Mouse (Mus musculus) hindbrain, embryonic 11.5 days (tissue): ENCODE measurements around the gene Sema3b. TPM values are rescaled to one million over a fixed set of nuclear protein-coding genes. Genes with fewer than 3 reads are reported as not detected.

Experiments used
- ATAC-seq: fragments of 200-750 bp; cut with Nextera tagmentation; 2 replicates; pipeline ENCODE4 v1.8.0; 2017; ENCODE audit warnings: mild to moderate bottlenecking, moderate TSS enrichment, moderate library complexity; ENCODE audit not compliant: low FRiP score
- DNase-seq: peaks from one replicate; pipeline ENCODE4 v3.0.0-alpha.2; 2015; ENCODE audit warnings: low spot score
- H3K27ac ChIP-seq: fragments of 300-500 bp; sonication (generic); 2 replicates; pipeline ENCODE4 v1.5.1; 2014; ENCODE audit warnings: mild to moderate bottlenecking, low read depth, low read length
- H3K27me3 ChIP-seq: fragments of 300-500 bp; sonication (generic); 2 replicates; pipeline ENCODE4 v1.6.1; 2014; ENCODE audit warnings: mild to moderate bottlenecking, low read length, moderate library complexity, mixed read lengths; ENCODE audit not compliant: control insufficient read depth, insufficient read depth
- H3K36me3 ChIP-seq: fragments of 300-500 bp; sonication (generic); 2 replicates; pipeline ENCODE4 v1.6.1; 2014; ENCODE audit warnings: mild to moderate bottlenecking, low read length, moderate library complexity, mixed read lengths; ENCODE audit not compliant: control insufficient read depth, insufficient read depth
- H3K4me1 ChIP-seq: fragments of 300-500 bp; sonication (generic); replicated peaks from 2 replicates; pipeline ENCODE4 v1.6.1; 2014; ENCODE audit warnings: low read length, mixed read lengths; ENCODE audit not compliant: control insufficient read depth, insufficient read depth
- H3K4me2 ChIP-seq: fragments of 300-500 bp; sonication (generic); replicated peaks from 2 replicates; pipeline ENCODE4 v1.6.1; 2014; ENCODE audit warnings: mild to moderate bottlenecking, low read depth, low read length
- H3K4me3 ChIP-seq: fragments of 300-500 bp; sonication (generic); 2 replicates; pipeline ENCODE4 v1.5.1; 2014; ENCODE audit warnings: low read depth, low read length
- H3K9ac ChIP-seq: fragments of 300-500 bp; sonication (generic); 2 replicates; pipeline ENCODE4 v1.6.1; 2014; ENCODE audit warnings: low read depth, low read length
- H3K9me3 ChIP-seq: fragments of 300-500 bp; sonication (generic); 2 replicates; pipeline ENCODE4 v1.6.1; 2016; ENCODE audit warnings: low read length; ENCODE audit not compliant: control insufficient read depth
- WGBS: fragments of 180-500 bp; shearing (Covaris S2); extraction: QIAGEN DNeasy Blood & Tissue Kit; methylation state at CpG from one replicate; pipeline ENCODE4 v1.1.7; 2014; 5-methylcytosine and 5-hydroxymethylcytosine counted together
- polyA plus RNA-seq: library from polyadenylated mRNA; unstranded; fragments of >200 nt; fragmentation: Nextera tagmentation; extraction: Ambion mirVana; gene quantifications from 2 replicates; pipeline ENCODE4 v1.2.1, GENCODE M21; 2014

Gene Sema3b
- polyA plus RNA-seq, 1 experiment from 2014 or later, result 1.4 TPM

GRCm38 (mm10) chr9:107554319-107554825 is 54.7 kb downstream of the Sema3b start:
- 2% methylated on average over 52 of the region's 53 CpGs for WGBS
- DNase-seq (peak; percentile 99), ATAC-seq (peak; percentile 94)
- Histone ChIP-seq H3K4me1 (peaks cover 14% of the 10 kb centered on the region; the same call in 1 of the 2 replicates), H3K9me3 (no peaks in the 10 kb centered on the region), H3K9ac (peak overlapping the region; percentile 79), H3K4me3 (peak overlapping the region; percentile 77), H3K27me3 (peaks cover 29% of the 10 kb centered on the region), H3K36me3 (peaks cover 8% of the 10 kb centered on the region), H3K27ac (peak overlapping the region; percentile 79), H3K4me2 (peak overlapping the region; percentile 91)

GRCm38 (mm10) chr9:107553541-107554318 is 55.3 kb downstream of the Sema3b start:
- Histone ChIP-seq H3K27ac (peak overlapping the region; percentile 43), H3K9ac (peak overlapping the region; percentile 58), H3K4me2 (peak overlapping the region; percentile 91), H3K4me1 (peaks cover 14% of the 10 kb centered on the region; the same call in 1 of the 2 replicates), H3K4me3 (peak overlapping the region; percentile 77), H3K27me3 (peaks cover 33% of the 10 kb centered on the region), H3K9me3 (no peaks in the 10 kb centered on the region), H3K36me3 (peaks cover 8% of the 10 kb centered on the region; the same call in 1 of the 2 replicates)
- peak; percentile 14 for ATAC-seq
- no peak for DNase-seq
- WGBS, result 6% methylated on average over 37 of the region's 37 CpGs

- Histone ChIP-seq H3K27me3 (peaks cover 35% of the 10 kb centered on the region), H3K4me1 (peaks cover 14% of the 10 kb centered on the region; the same call in 1 of the 2 replicates)
- no peak for DNase-seq
Measured at GRCm38 (mm10) chr9:107552690-107553393, 56.2 kb downstream of the Sema3b start.

DNA sequence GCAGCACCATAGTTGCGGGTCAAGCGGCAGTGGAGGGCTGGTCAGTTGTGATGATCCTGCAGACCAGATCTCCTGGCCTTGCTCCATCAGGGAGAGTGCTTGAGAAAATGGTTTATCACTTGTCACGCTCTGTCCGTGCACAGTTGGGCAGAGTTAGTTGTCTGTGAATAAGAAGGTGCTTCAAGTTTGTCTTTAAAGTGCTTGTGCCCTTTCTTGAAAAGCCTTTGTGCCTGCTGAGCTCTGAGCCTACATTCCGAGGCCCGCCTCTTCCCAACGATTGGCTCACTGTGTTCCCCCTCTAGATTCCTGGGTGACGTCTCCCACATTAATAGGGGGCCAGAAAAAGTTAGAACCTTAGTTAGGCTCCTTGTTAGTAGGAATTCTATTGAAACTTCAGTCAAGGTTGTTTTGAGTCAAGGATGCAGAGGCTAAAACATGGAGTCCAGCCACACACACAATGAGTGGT is 57.1 kb downstream of the Sema3b start:
- H3K27ac ChIP-seq, result no peak overlapping the region
- H3K4me3 ChIP-seq, result peak overlapping the region; percentile 36
- ATAC-seq (no peak), DNase-seq (no peak)
- no peaks in the 10 kb centered on the region for H3K36me3 ChIP-seq
- no peaks in the 10 kb centered on the region for H3K9me3 ChIP-seq
- H3K27me3 ChIP-seq, result peaks cover 35% of the 10 kb centered on the region
- H3K4me2 ChIP-seq, result peak overlapping the region; percentile 67
- H3K9ac ChIP-seq, result peak overlapping the region; percentile 55
- WGBS, result 4% methylated on average over 8 of the region's 8 CpGs
- peaks cover 19% of the 10 kb centered on the region; the same call in 1 of the 2 replicates for H3K4me1 ChIP-seq

More at GRCm38 (mm10) chr9:107552690-107553393, 56.2 kb downstream of the Sema3b start:
- Histone ChIP-seq H3K9ac (no peak overlapping the region), H3K27ac (no peak overlapping the region), H3K9me3 (no peaks in the 10 kb centered on the region), H3K4me2 (no peak overlapping the region), H3K4me3 (peak overlapping the region; percentile 77; the same call in 1 of the 2 replicates), H3K36me3 (0 out of 2 replicates have a peak, but pooled peaks cover 3% of the 10 kb centered on the region)
- WGBS, result 82% methylated on average over 5 of the region's 5 CpGs
- ATAC-seq, result no peak

GRCm38 (mm10) chr9:107551117-107551889 is 57.7 kb downstream of the Sema3b start, which contains the start of gene Rassf1:
TSS of gene Rassf1 (plus strand) at chr9:107551555.
- Histone ChIP-seq H3K9ac (peak within 1 kb of the TSS; percentile 55), H3K9me3 (no peaks in the 10 kb centered on the region), H3K36me3 (no peaks in the 10 kb centered on the region), H3K27ac (no peak within 1 kb of the TSS), H3K4me1 (peaks cover 22% of the 10 kb centered on the region; the same call in 1 of the 2 replicates), H3K4me3 (peak within 1 kb of the TSS; percentile 36), H3K27me3 (peaks cover 35% of the 10 kb centered on the region), H3K4me2 (peak within 1 kb of the TSS; percentile 67)
- under 1% methylated on average over 63 of the region's 63 CpGs for WGBS
- DNase-seq (peak; percentile 70), ATAC-seq (no peak)

- ATAC-seq, result no peak
- 0 out of 2 replicates have a peak overlapping the region, but pooled peaks have one; percentile 55 for H3K9ac ChIP-seq
- H3K4me2 ChIP-seq, result peak overlapping the region; percentile 67; the same call in 1 of the 2 replicates
- no peaks in the 10 kb centered on the region for H3K36me3 ChIP-seq
- no peak overlapping the region for H3K4me3 ChIP-seq
- H3K9me3 ChIP-seq, result no peaks in the 10 kb centered on the region
- H3K27ac ChIP-seq, result no peak overlapping the region
- peaks cover 35% of the 10 kb centered on the region for H3K27me3 ChIP-seq
- peaks cover 20% of the 10 kb centered on the region; the same call in 1 of the 2 replicates for H3K4me1 ChIP-seq
- DNase-seq, result no peak
- WGBS, result 23% methylated on average over 23 of the region's 23 CpGs
Measured at GRCm38 (mm10) chr9:107550491-107551116, 58.4 kb downstream of the Sema3b start.

DNA sequence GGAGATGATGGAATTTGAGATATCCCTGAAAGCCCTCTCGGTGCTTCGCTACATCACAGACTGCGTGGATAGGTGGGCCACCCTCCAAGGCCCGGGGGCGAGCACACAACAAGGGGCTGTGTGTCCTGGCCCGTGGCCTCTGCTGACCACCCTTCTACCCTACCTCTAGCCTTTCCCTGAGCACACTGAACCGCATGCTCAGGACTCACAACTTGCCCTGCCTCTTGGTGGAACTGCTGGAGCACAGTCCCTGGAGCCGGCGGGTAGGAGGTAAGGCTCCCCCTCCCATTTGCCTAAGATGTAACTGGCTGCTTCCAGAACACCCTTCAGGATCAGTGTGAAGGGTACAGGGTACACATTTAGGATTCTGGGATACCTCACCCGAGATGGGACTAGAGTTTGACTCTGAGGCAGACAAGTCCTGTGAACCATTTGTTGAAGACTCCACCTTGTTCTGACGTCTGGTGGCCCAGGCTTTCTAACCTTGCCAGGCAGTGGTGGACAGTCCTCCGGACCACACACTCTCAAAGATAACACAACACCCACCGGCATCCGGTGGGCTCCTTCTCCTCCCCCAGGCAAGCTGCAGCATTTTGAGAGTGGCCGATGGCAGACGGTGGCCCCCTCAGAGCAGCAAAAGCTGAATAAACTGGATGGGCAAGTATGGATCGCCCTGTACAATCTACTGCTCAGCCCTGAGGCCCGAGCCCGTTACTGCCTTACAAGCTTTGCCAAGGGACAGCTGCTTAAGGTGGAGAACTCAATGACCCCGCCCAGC is 59.5 kb downstream of the Sema3b start:
- Histone ChIP-seq H3K9me3 (no peaks in the 10 kb centered on the region), H3K9ac (no peak overlapping the region), H3K4me1 (peaks cover 18% of the 10 kb centered on the region; the same call in 1 of the 2 replicates), H3K36me3 (no peaks in the 10 kb centered on the region), H3K4me2 (no peak overlapping the region), H3K4me3 (no peak overlapping the region), H3K27ac (no peak overlapping the region), H3K27me3 (peaks cover 35% of the 10 kb centered on the region)
- ATAC-seq, result no peak
- WGBS, result 87% methylated on average over 20 of the region's 20 CpGs
- DNase-seq, result no peak
